Mouse (Mus musculus) kidney, adult 2 months (tissue): ENCODE measurements around the gene Gfra4.

Source experiments
- CTCF ChIP-seq: fragments of 200-500 bp; conservative IDR thresholded peaks from 2 replicates; pipeline ENCODE4 v1.5.1; 2011; ENCODE audit warnings: low read depth, mild to moderate bottlenecking, control low read depth, low read length, moderate library complexity, mixed read lengths; ENCODE audit not compliant: insufficient read depth, insufficient read length
- POLR2A ChIP-seq: fragments of 200-500 bp; IDR thresholded peaks from one replicate; pipeline ENCODE4 v1.6.1; 2011; ENCODE audit warnings: low read depth, low read length, control low read depth

DNA sequence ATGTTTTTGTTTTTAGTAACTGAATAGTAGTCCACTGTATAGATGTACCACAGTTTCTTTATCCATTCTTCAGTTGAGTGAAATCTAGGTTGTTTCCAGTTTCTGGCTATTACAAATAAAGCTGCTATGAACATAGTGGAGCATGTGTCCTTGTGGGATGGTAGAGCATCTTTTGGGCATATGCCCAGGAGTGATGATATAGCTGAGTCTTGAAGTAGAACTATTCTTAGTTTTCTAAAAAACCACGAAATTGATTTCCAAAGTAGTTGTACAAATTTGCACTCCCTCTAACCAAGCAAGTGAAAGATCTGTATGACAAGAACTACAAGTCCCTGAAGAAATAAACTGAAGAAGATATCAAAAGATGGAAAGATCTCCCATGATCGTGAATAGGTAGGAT lies 50.1 kb downstream of the Gfra4 start:
- TF ChIP-seq CTCF: no peak
- no peak for TF ChIP-seq POLR2A
